Mouse (Mus musculus): Measurements from ENCODE around the gene Spdye4a.

Gene Spdye4a

DNA sequence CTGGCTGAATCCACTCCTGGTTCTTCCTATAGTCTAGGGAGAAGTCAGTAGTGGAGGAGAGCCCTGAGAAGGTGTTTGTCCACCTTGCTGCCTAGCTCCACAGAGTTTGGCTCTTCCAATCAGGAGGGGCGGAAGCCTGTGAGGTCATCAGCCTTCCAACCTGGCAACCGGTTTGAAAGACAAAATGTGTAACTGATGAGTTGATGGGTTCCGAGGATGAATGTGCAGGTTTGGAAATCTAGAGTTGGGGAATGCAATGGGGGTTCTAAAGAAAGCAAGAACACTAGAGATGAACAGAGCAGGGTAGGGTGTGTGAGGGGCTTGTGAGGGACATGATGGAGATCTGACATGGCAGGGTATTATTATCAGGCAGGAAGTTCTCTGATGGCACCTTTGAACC lies at the start of gene Spdye4a:
Spdye4a (minus strand) TSS at position 101 of the 400 bp plus-strand sequence.
- DNase-seq: no peak

GRCm38 (mm10) chr5:143275761-143276160 lies 49.1 kb upstream of the Spdye4a start:
- DNase-seq: no peak

GRCm38 (mm10) chr5:143272540-143273330 lies 46.0 kb upstream of the Spdye4a start:
- no peak for DNase-seq

DNA sequence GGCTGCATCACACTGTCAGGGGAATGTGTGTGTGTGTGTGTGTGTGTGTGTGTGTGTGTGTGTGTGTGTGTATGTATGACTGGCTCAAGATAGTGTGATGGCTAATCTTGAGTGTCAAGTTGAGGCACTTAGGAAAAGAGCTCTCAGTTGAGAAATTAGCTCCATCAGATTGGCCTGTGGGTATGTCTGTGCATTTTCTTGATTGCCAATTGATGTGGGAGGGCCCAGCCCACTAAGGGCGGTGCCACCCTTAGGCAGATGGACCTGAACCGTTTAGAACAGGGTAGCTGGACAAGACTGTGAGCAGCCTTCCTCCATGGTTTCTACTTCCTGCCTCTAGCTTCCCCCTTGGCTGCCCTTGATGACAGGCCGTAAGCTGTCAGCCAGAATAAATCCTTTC lies 45.4 kb upstream of the Spdye4a start:
- DNase-seq: no peak

- DNase-seq: no peak
Measured at GRCm38 (mm10) chr5:143271642-143272041, 45.0 kb upstream of the Spdye4a start.

GRCm38 (mm10) chr5:143270151-143270519 lies 43.4 kb upstream of the Spdye4a start:
- no peak for DNase-seq

DNA sequence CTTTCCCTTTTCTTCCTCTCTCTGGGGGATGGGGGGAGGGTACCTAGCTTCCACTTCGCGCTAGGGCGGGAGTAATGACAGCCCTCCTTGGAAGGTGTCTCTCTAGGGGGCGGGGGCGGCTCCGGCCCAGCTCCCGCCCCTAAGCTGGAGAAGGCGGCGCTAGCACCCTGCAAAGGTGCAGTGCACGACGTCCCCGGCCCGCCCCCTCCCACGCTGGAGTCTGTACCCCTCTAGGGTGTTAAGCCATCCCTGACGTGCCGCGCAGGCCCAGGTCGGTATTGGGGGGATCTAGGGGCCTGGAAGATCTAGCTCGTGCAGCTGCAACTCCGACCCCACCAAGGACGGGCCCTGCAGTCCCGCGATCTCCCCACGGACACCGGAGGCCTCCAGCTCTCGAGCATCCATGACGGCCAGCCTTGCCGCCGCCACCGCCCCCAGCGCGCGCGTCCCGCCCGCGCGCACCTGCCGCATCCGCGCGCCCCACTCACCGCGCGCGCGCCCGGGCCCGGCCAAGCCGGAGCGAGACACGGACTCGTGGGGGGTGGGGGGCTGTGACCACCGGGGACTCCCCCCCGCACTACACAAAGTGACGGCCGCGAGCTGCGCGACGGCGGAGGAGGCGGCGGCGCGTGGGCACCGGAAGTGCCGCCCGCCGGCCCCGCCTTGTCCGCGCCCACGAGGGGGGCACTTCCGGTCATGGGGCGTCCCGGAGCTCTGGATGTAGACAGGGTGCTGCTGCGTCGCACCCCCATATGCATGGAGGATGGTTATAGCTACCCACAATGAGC lies 42.9 kb upstream of the Spdye4a start, which contains the start of gene Zfp316:
Zfp316 (minus strand) TSS at position 660 of the 788 bp plus-strand sequence.
- DNase-seq: peak; percentile 41 to 52

DNA sequence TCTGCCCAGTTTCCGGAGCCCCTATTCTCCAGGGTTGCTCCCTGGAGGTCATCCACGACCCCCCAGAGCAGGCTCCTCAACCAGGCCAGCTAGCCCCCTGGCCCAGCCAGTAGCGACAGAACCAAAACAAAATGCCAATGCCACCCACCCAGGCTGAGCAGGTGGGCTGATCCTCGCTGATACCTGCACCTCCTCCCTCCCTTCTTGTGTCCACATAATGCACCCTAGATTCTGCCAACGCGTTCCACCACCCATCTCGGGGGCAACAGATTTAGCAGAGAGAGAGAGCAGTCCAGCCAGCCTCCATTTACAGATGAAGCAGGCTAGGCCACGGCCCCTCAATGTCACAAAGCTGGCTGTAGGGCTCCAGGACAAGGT lies 42.3 kb upstream of the Spdye4a start:
- DNase-seq: no peak

DNA sequence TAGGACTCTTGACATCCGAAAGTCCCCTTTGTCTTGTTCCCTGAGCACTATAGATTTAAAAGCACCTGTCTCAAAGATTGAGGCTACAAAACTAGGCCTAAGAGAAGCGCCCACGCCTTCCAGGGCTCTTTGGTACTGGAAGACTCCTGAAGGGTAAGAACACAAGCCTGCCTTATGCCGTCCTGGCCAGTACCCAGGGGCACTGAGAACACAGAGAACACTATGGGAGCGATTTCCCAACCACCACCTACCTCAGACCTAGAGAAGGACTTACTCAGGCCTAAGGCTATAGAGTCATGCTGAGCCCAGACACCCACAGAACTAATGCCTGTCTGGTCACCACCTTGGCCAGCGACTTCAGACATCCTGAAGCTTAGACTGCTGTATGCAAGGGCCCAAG lies 40.1 kb upstream of the Spdye4a start:
- DNase-seq: no peak

DNA sequence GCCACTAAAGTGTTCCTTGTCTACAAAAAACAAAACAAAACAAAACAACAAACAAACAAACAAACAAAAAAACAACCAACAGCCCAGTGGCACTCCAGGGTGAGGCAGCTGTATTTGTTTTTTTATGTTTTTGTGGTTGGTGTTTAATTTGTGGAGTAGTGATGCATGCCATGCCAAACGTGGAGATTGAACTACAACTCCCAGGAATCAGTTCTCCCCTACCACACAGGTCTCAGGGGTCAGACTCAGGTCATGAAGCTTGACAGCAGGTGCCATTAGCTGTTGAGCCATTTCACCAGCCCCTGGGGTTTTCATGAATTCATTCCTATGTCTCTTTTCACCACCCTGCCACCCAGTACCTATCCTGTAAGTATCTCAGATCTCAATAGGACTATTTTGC lies 38.7 kb upstream of the Spdye4a start:
- DNase-seq: no peak

DNA sequence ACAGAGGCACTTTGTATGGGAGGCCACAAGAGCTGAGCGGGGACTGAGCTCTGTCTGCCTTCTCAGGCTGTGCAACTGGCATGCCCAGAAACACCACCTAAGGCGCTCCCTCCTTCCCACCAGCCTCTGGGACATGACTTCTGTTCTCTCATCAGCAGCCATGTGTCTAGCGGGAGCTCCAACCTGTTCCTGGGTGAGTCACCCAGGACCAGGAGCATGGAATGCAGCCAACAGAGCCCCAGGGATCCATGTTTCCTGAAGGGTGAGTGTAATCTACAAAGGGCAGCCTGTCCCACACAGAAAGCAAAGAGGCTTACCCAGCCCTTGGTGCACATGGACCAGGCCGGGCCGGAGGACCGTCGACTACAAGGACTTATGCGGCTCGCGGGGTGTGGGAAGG lies 38.0 kb upstream of the Spdye4a start:
- DNase-seq: no peak

GRCm38 (mm10) chr5:143261636-143262035 lies 34.9 kb upstream of the Spdye4a start:
- no peak for DNase-seq

- DNase-seq: no peak
Measured at GRCm38 (mm10) chr5:143255802-143256201, 29.1 kb upstream of the Spdye4a start.

DNA sequence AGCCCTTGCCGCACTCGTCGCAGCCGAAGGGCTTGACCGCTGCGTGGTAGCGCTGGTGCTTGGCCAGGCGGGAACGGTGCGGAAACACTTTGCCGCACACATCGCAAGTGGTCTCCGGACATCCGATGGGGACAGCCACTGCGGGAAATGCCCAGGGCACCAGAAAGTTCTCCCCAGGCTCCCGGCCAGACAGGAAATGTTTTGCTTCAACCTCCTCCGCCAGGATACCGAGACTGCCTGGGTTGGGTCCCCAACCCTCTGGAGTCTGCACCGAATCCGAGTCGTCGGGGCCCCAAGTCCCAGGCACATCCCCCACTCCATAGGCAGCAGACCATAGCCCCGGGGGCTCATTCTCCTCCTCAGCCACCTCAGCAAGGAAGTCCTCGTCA lies 28.4 kb upstream of the Spdye4a start:
- DNase-seq: no peak

- DNase-seq: no peak
Measured at GRCm38 (mm10) chr5:143254487-143255130, 27.9 kb upstream of the Spdye4a start.

GRCm38 (mm10) chr5:143253881-143254486 lies 27.3 kb upstream of the Spdye4a start:
- DNase-seq: no peak

DNA sequence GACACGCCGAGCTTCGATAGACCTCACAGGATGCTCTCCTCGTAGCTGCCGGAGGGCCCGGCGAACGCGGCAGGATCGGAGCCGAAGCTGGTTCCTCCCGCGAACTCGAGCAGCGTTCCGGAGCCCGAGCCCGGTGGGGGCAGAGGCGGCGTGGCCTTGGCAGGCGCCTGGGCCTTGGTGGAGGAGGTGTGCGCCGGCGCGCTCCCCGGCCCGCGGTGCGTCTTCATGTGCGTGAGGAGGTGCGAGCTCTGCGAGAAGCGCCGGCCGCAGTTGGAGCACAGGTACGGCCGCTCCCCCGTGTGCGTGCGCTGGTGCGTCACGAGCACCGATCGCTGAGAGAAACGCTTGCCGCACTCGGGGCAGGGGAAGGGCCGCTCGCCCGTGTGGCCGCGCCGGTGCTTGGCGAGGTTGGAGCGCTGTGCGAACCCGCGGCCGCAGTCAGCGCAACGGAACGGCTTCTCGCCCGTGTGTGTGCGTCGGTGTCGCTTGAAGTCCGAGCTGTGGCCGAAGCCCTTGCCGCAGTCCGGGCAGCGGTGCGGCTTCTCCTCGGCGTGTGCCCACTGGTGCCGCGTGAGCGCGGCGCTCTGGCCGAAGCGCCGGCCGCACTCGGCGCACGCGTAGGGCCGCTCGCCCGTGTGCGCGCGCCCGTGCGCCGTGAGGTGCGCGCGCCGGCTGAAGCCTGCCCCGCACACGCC lies 26.6 kb upstream of the Spdye4a start:
- no peak for DNase-seq

- no peak for DNase-seq
Measured at GRCm38 (mm10) chr5:143252791-143253185, 26.1 kb upstream of the Spdye4a start.

GRCm38 (mm10) chr5:143252039-143252438 lies 25.3 kb upstream of the Spdye4a start:
- DNase-seq: no peak

- DNase-seq: no peak
Measured at GRCm38 (mm10) chr5:143244926-143245325, 18.2 kb upstream of the Spdye4a start.

DNA sequence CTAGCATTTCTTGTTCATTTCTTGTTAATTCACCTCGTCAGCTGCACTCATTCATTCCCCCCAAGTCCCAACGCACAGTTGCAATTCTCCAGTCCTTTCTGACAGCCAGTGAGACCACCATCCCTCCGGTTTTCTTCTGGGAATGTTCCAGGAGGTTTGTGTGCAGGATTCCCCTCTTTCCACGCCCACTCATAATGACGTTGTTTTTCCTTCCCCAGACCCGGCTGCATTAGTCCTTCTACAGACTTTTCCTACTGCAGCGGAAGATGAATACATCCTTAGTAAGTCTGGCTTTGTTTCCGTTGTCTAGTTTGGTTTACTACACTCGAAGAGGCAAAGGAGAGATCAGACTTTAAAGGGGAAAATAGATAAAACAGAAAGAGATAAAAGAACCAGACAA lies 9.3 kb upstream of the Spdye4a start:
- DNase-seq: no peak

- DNase-seq: peak; percentile 90 to 95
Measured at GRCm38 (mm10) chr5:143235028-143235693, 8.5 kb upstream of the Spdye4a start, which contains the start of gene Zfp12. Gene Zfp12 (plus strand): TSS chr5:143235163.

Data from thymus, postnatal 36 days (tissue).